Mouse (Mus musculus) liver, embryonic 14.5 days (tissue): ENCODE results near the gene Tfeb. TPM values are rescaled to one million over a fixed set of nuclear protein-coding genes. Genes with fewer than 3 reads are reported as not detected.
A peak's percentile ranks its signal among the peaks of the same experiment; 100 is the strongest.

Source experiments
- ATAC-seq: fragments of 200-750 bp; cut with Nextera tagmentation; 2 replicates; pipeline ENCODE4 v1.8.0; 2017; ENCODE audit warnings: moderate number of reproducible peaks, mild to moderate bottlenecking, moderate library complexity; ENCODE audit not compliant: insufficient read depth
- DNase-seq, 3 experiments: peaks; one replicate each; pipeline ENCODE4 v3.0.0-alpha.2; 2012 to 2013; ENCODE audit warnings: low read depth in 3 of 3, low spot score in 3 of 3
- H3K27ac ChIP-seq: fragments of 300-500 bp; sonication (generic); 2 replicates; pipeline ENCODE4 v1.5.1; 2014; ENCODE audit warnings: moderate library complexity, mild to moderate bottlenecking, control low read depth, inconsistent platforms
- H3K27me3 ChIP-seq: fragments of 300-500 bp; sonication (generic); 2 replicates; pipeline ENCODE4 v1.6.1; 2014; ENCODE audit warnings: mild to moderate bottlenecking, low read length, moderate library complexity; ENCODE audit not compliant: control insufficient read depth, insufficient read depth
- H3K36me3 ChIP-seq: fragments of 300-500 bp; sonication (generic); replicated peaks from 2 replicates; pipeline ENCODE4 v1.6.1; 2014; ENCODE audit warnings: low read depth; ENCODE audit not compliant: control insufficient read depth, insufficient read depth
- H3K4me1 ChIP-seq, 2 experiments: fragments of 200-500 bp in 1 of 2; fragments of 300-500 bp in 1 of 2; sonication (generic) in 1 of 2; replicated peaks; 2 replicates each; pipeline ENCODE4 v1.6.1; 2012 to 2014; ENCODE audit warnings: antibody characterized with exemption in 1 of 2, inconsistent platforms in 1 of 2, low read length in 1 of 2; ENCODE audit not compliant: control insufficient read depth in 2 of 2, insufficient read depth in 2 of 2
- H3K4me2 ChIP-seq: fragments of 300-500 bp; sonication (generic); 2 replicates; pipeline ENCODE4 v1.6.1; 2014; ENCODE audit warnings: low read depth, mild to moderate bottlenecking, control low read depth, moderate library complexity
- H3K4me3 ChIP-seq, 2 experiments: fragments of 200-500 bp in 1 of 2; fragments of 300-500 bp in 1 of 2; sonication (generic) in 1 of 2; 2 replicates each; pipeline ENCODE4 v1.5.1; 2012 to 2014; ENCODE audit warnings: low read depth in 2 of 2, low read length in 2 of 2, mild to moderate bottlenecking in 2 of 2, control low read depth in 1 of 2, inconsistent platforms in 1 of 2, moderate library complexity in 1 of 2; ENCODE audit not compliant: insufficient read depth in 1 of 2
- H3K9ac ChIP-seq: fragments of 300-500 bp; sonication (generic); replicated peaks from 2 replicates; pipeline ENCODE4 v1.6.1; 2014; ENCODE audit warnings: mild to moderate bottlenecking, control low read depth, moderate library complexity
- H3K9me3 ChIP-seq: fragments of 300-500 bp; sonication (generic); 2 replicates; pipeline ENCODE4 v1.6.1; 2016; ENCODE audit warnings: low read length, mixed read lengths; ENCODE audit not compliant: control insufficient read depth
- CTCF ChIP-seq: IDR thresholded peaks from 2 replicates; pipeline ENCODE4 v1.5.1; 2016; ENCODE audit warnings: antibody characterized with exemption, low read depth, control low read depth
- EP300 ChIP-seq: IDR thresholded peaks from 2 replicates; pipeline ENCODE4 v1.6.1; 2016; ENCODE audit warnings: antibody characterized with exemption, low read depth
- WGBS: fragments of 180-500 bp; shearing (Covaris S2); extraction: QIAGEN DNeasy Blood & Tissue Kit; methylation state at CpG from one replicate; pipeline ENCODE4 v1.1.7; 2014; ENCODE audit not compliant: insufficient replicate concordance; 5-methylcytosine and 5-hydroxymethylcytosine counted together
- polyA plus RNA-seq, 2 experiments: library from polyadenylated mRNA; depleted of rRNA in 1 of 2; stranded (reverse) in 1 of 2; unstranded in 1 of 2; fragments of >200 nt; fragmentation: Nextera tagmentation in 1 of 2; extraction: Ambion mirVana in 1 of 2; gene quantifications; 2 replicates each; pipeline versions ENCODE4 v1.2.1 to v1.2.3; 2012 to 2014

The Tfeb gene
- polyA plus RNA-seq, 2 experiments: 2.4 to 3.2 TPM

DNA sequence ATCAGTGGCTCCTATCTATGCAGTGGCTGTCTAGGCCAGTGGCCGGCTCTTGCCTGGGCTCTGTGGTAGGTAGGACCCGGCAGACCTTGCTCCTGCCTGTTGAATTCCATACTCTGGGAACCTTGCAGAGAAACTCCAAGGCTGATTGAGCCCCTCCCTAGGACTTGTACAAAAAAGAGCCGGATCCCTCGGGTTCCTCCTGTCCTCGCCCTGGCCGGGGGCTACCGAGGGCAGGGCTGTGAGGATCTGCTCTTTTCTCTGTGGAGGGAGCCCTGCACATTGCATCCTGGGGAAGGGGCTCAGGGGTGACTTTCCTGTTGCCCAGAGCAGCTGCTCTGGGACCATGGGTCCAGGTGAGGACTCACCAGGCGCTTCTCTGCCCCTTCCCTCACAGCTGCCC is 50.8 kb downstream of the Tfeb start:
- no peak for DNase-seq
- peaks cover 0 to 3% of the 10 kb centered on the region in 2 experiments; a peak in 2 of 4 replicates for H3K4me1 ChIP-seq
- no peaks in the 10 kb centered on the region for H3K9me3 ChIP-seq
- H3K27ac ChIP-seq: no peak overlapping the region
- no peak for ATAC-seq
- H3K27me3 ChIP-seq: no peaks in the 10 kb centered on the region
- TF ChIP-seq EP300 (no peak), CTCF (no peak)
- 39% methylated on average over 8 of the region's 8 CpGs for WGBS
- no peak overlapping the region for H3K9ac ChIP-seq
- H3K4me3 ChIP-seq: no peak overlapping the region
- no peak overlapping the region for H3K4me2 ChIP-seq
- no peaks in the 10 kb centered on the region for H3K36me3 ChIP-seq

DNA sequence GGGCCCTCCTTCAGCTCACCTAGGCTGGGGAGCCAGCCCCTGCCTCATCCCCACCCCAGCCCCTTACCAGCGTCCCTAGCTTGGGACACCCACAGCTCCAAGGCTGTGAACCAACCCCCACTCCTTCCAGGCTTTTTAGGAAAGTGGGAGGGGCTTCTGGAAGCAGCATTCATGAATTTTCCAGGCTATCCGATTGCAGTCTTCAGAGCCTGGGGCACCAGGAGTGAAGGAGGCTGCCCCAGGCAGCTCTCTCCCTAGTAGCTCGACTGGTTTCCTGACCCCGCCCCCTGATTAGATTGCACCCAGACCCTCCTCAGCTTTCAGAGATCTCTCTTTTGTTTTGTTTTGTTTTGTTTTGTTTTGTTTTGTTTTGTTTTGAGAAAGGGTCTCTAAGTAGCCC is 51.5 kb downstream of the Tfeb start:
- DNase-seq: no peak
- H3K4me3 ChIP-seq: no peak overlapping the region
- ATAC-seq: no peak
- H3K4me1 ChIP-seq: peaks cover 0 to 3% of the 10 kb centered on the region in 2 experiments; a peak in 2 of 4 replicates
- H3K4me2 ChIP-seq: no peak overlapping the region
- H3K9me3 ChIP-seq: no peaks in the 10 kb centered on the region
- no peak for TF ChIP-seq EP300
- TF ChIP-seq CTCF: no peak
- no peaks in the 10 kb centered on the region for H3K27me3 ChIP-seq
- 19% methylated on average over 4 of the region's 4 CpGs for WGBS
- no peak overlapping the region for H3K9ac ChIP-seq
- no peaks in the 10 kb centered on the region for H3K36me3 ChIP-seq
- H3K27ac ChIP-seq: no peak overlapping the region

DNA sequence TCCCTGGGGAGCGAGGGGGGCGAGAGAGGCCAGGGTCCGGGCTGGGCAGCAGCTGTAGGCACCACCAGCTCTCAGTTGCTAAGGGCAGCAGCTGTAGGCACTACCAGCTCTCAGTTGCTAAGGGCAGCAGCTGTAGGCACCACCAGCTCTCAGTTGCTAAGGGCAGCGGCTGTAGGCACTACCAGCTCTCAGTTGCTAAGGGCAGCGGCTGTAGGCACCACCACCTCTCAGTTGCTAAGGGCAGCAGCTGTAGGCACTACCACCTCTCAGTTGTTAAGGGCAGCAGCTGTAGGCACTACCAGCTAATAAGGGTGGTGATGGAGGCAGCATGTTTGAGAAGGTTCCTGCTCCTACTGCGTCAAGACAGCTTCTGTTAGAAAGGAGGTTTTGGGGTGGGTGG is 52.2 kb downstream of the Tfeb start:
- Histone ChIP-seq H3K27ac (no peak overlapping the region), H3K36me3 (no peaks in the 10 kb centered on the region), H3K4me1 (peaks cover 0 to 3% of the 10 kb centered on the region in 2 experiments; a peak in 2 of 4 replicates), H3K9me3 (no peaks in the 10 kb centered on the region), H3K9ac (no peak overlapping the region), H3K27me3 (no peaks in the 10 kb centered on the region), H3K4me3 (no peak overlapping the region), H3K4me2 (no peak overlapping the region)
- TF ChIP-seq CTCF (no peak), EP300 (no peak)
- ATAC-seq (no peak), DNase-seq (no peak)
- WGBS: 54% methylated on average over 6 of the region's 6 CpGs

DNA sequence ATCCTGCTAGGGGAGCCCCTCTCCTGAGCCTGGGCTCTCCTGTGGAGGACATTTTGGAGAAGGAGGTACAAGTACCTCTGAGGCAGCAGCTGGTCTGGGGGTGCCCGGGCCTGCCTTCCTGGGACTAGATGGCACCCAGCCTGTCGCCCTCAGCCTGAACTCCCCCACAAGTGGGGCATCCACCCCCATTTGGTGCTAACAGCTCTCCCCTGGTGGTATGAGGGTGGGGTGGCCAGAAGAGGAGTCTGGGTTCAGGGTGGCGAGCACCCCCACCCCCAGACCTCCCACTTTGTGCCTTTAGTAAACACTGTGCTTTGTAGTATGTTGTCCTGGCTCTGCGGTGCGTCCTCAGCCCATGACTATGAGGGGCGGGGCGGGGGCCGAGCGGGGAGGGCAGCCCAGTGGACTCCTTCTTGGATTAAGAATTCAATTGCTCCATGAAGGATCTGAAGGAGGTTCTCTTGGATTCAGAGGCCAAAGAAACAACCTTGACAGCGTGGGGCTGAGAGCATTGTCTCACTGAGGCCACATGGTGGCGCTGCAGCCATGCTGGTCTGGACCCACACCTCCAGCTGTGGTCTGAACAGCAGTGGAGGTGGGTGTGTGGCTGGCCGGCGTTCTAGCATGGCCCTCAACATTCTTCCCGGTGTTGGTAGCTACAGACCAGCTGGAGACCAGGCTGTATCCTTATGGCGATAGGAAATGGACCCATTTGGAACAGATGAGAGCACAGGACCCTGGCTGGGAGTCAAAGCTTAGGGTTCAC is 55.5 kb downstream of the Tfeb start:
- no peaks in the 10 kb centered on the region for H3K9me3 ChIP-seq
- H3K27me3 ChIP-seq: no peaks in the 10 kb centered on the region
- H3K4me1 ChIP-seq: 0 out of 4 replicates have a peak, but pooled peaks cover 0 to 1% of the 10 kb centered on the region in 2 experiments
- WGBS: 22% methylated on average over 15 of the region's 15 CpGs
- peak; percentile 89 for TF ChIP-seq CTCF
- TF ChIP-seq EP300: no peak
- H3K27ac ChIP-seq: no peak overlapping the region
- H3K4me3 ChIP-seq: no peak overlapping the region
- no peak overlapping the region for H3K9ac ChIP-seq
- H3K4me2 ChIP-seq: no peak overlapping the region
- no peaks in the 10 kb centered on the region for H3K36me3 ChIP-seq
- DNase-seq (peak in 2 of 3 experiments; percentile 32 to 37), ATAC-seq (0 out of 2 replicates have a peak, but pooled peaks have one; percentile 29)

DNA sequence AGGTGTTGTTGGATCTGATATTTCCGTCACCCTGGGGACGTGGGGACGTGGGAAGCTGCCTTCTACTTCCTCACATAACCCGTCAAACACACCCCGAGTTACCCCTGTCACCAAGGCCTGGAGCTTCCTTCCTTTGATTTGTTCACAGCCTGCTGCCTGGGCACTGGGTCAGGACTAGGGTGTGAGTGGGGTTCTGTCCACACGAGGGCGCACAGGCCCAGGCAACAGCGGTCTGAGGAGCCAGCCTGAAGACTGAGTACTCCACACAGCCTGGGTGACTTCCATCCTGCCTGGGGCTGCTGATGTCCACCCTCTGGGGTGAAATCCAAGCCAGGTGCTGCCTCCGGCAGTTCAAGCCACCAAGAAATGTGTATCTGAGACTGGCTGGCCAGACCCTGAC is 56.5 kb downstream of the Tfeb start:
- DNase-seq (peak in 2 of 3 experiments; percentile 25 to 48), ATAC-seq (peak; percentile 53)
- 0 out of 4 replicates have a peak, but pooled peaks cover 0 to 2% of the 10 kb centered on the region in 2 experiments for H3K4me1 ChIP-seq
- no peak overlapping the region for H3K4me3 ChIP-seq
- TF ChIP-seq CTCF: peak; percentile 95
- no peak for TF ChIP-seq EP300
- no peak overlapping the region for H3K27ac ChIP-seq
- 7% methylated on average over 9 of the region's 9 CpGs for WGBS
- no peak overlapping the region for H3K9ac ChIP-seq
- no peak overlapping the region for H3K4me2 ChIP-seq
- H3K36me3 ChIP-seq: no peaks in the 10 kb centered on the region
- H3K27me3 ChIP-seq: no peaks in the 10 kb centered on the region
- no peaks in the 10 kb centered on the region for H3K9me3 ChIP-seq
